Mouse (Mus musculus): ENCODE measurements around the gene Auts2.

DNA sequence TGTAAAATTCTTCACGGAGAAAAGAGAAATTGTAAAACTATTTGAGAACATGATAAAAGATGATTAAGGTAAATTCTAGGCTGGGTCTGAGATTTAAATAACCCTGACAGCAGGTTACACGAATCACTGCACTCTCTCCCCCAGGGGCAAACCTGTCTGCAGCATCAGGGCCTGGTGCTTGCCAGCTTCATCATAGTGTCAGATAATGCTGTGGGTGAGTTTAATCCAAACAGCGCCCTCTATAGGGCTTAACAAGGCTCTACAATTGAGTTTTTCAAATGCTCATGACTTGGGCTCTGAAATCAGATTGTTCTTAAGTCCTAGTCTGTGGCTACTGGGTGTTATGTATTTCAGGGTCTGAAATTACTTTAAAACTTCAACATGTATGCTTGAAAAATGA is 565.6 kb downstream of the Auts2 start:
- no peak for TF ChIP-seq POLR2A (IDR thresholded peaks at IDR 0.05; ENCODE audit: low read depth, low read length)
- TF ChIP-seq CTCF (conservative IDR thresholded peaks at IDR 0.05; ENCODE audit: insufficient read depth, insufficient read length, low read depth, low read length) = no peak

Data from kidney, adult 2 months (tissue).